Mouse (Mus musculus) thymus, adult 2 months (tissue): Measurements from ENCODE around the gene Cdk1. TPM values are rescaled to one million over a fixed set of nuclear protein-coding genes. Genes with fewer than 3 reads are reported as not detected.
"Not testable (repeated sequence)": the region's sequence is repeated elsewhere in the genome, so short reads cannot be mapped to it uniquely, and the experiment has no call there.

ENCODE experiments used
- DNase-seq: peaks from one replicate; pipeline ENCODE4 v3.0.0; 2021
- H3K27ac ChIP-seq: fragments of 200-500 bp; 2 replicates; pipeline ENCODE4 v1.5.1; 2012; ENCODE audit warnings: low read length, control low read depth; ENCODE audit not compliant: control insufficient read depth, insufficient read depth
- H3K27me3 ChIP-seq: fragments of 200-500 bp; 2 replicates; pipeline ENCODE4 v1.6.1; 2012; ENCODE audit warnings: mild to moderate bottlenecking, low read length, moderate library complexity, mixed read lengths; ENCODE audit not compliant: control insufficient read depth, insufficient read depth
- H3K36me3 ChIP-seq: fragments of 200-500 bp; 2 replicates; pipeline ENCODE4 v1.6.1; 2012; ENCODE audit warnings: mild to moderate bottlenecking, low read length, moderate library complexity; ENCODE audit not compliant: control insufficient read depth, insufficient read depth
- H3K4me1 ChIP-seq: fragments of 200-500 bp; replicated peaks from 2 replicates; pipeline ENCODE4 v1.6.1; 2012; ENCODE audit warnings: low read length; ENCODE audit not compliant: control insufficient read depth, insufficient read depth
- H3K4me3 ChIP-seq: fragments of 200-500 bp; 2 replicates; pipeline ENCODE4 v1.5.1; 2012; ENCODE audit warnings: mild to moderate bottlenecking, low read length, control low read depth, moderate library complexity; ENCODE audit not compliant: control insufficient read depth, insufficient read depth
- CTCF ChIP-seq: fragments of 200-500 bp; IDR thresholded peaks from 2 replicates; pipeline ENCODE4 v1.5.1; 2012; ENCODE audit warnings: mild to moderate bottlenecking, control low read depth, low read length, moderate library complexity, borderline replicate concordance; ENCODE audit not compliant: control insufficient read depth, poor library complexity, insufficient read depth; ENCODE audit errors: extremely low read depth
- POLR2A ChIP-seq: fragments of 200-500 bp; IDR thresholded peaks from 2 replicates; pipeline ENCODE4 v1.6.1; 2012; ENCODE audit warnings: mild to moderate bottlenecking, low read length, control low read depth, moderate library complexity; ENCODE audit not compliant: control insufficient read depth, poor library complexity, insufficient read depth; ENCODE audit errors: extremely low read depth
- WGBS: fragments of 180-500 bp; shearing (Covaris S2); methylation state at CpG from one replicate; pipeline ENCODE4 v1.1.7; 2018; 5-methylcytosine and 5-hydroxymethylcytosine counted together
- polyA plus RNA-seq: library from polyadenylated mRNA; depleted of rRNA; stranded (reverse); fragments of >200 nt; gene quantifications from 2 replicates; pipeline ENCODE4 v1.2.3, GENCODE M21; 2012

Gene Cdk1
- polyA plus RNA-seq, 1 experiment: 131 TPM

- TF ChIP-seq CTCF (no peak), POLR2A (no peak)
- WGBS: 83% methylated on average over 6 of the region's 6 CpGs
- no peak for DNase-seq
- Histone ChIP-seq H3K27me3 (no peaks in the 10 kb centered on the region), H3K4me1 (no peaks in the 10 kb centered on the region), H3K4me3 (no peak overlapping the region), H3K36me3 (no peaks in the 10 kb centered on the region), H3K27ac (no peak overlapping the region)
Measured at GRCm38 (mm10) chr10:69369321-69369720, 16.6 kb upstream of the Cdk1 start.

GRCm38 (mm10) chr10:69366877-69367387 lies 14.2 kb upstream of the Cdk1 start:
- no peak overlapping the region for H3K27ac ChIP-seq
- 91% methylated on average over 13 of the region's 13 CpGs for WGBS
- DNase-seq: no peak
- no peaks in the 10 kb centered on the region for H3K4me1 ChIP-seq
- H3K27me3 ChIP-seq: no peaks in the 10 kb centered on the region
- no peak overlapping the region for H3K4me3 ChIP-seq
- TF ChIP-seq POLR2A: no peak
- peak; percentile 68; the same call in 1 of the 2 replicates for TF ChIP-seq CTCF
- no peaks in the 10 kb centered on the region for H3K36me3 ChIP-seq

- 94% methylated on average over 11 of the region's 11 CpGs for WGBS
- no peak overlapping the region for H3K27ac ChIP-seq
- H3K36me3 ChIP-seq: no peaks in the 10 kb centered on the region
- no peaks in the 10 kb centered on the region for H3K4me1 ChIP-seq
- no peaks in the 10 kb centered on the region for H3K27me3 ChIP-seq
- TF ChIP-seq POLR2A (no peak), CTCF (no peak)
- no peak for DNase-seq
- H3K4me3 ChIP-seq: no peak overlapping the region
Measured at GRCm38 (mm10) chr10:69366208-69366607, 13.5 kb upstream of the Cdk1 start.

- Histone ChIP-seq H3K36me3 (no peaks in the 10 kb centered on the region), H3K4me3 (no peak overlapping the region), H3K4me1 (no peaks in the 10 kb centered on the region), H3K27ac (no peak overlapping the region), H3K27me3 (no peaks in the 10 kb centered on the region)
- no peak for TF ChIP-seq CTCF
- no peak for TF ChIP-seq POLR2A
- 97% methylated on average over 1 of the region's 1 CpGs for WGBS
- DNase-seq: no peak
Measured at GRCm38 (mm10) chr10:69359666-69360065, 6.9 kb upstream of the Cdk1 start.

- Histone ChIP-seq H3K36me3 (peaks cover 24% of the 10 kb centered on the region), H3K4me1 (peaks cover 21% of the 10 kb centered on the region), H3K4me3 (peak overlapping the region; percentile 15)
- 0 out of 2 replicates have a peak, but pooled peaks have one; percentile 6 for TF ChIP-seq POLR2A
- not testable (repeated sequence) for DNase-seq, H3K27me3 ChIP-seq, H3K27ac ChIP-seq
- WGBS: 20% methylated on average over 5 of the region's 5 CpGs
Measured at GRCm38 (mm10) chr10:69353086-69353479, 345 bp upstream of the Cdk1 start.

- peaks cover 21% of the 10 kb centered on the region for H3K4me1 ChIP-seq
- H3K36me3 ChIP-seq: peaks cover 32% of the 10 kb centered on the region
- peak overlapping the region; percentile 97 for H3K4me3 ChIP-seq
- peak; percentile 4 for DNase-seq
- H3K27ac ChIP-seq: peak overlapping the region; percentile 36; the same call in 1 of the 2 replicates
- no peaks in the 10 kb centered on the region for H3K27me3 ChIP-seq
- 1% methylated on average over 11 of the region's 11 CpGs for WGBS
- TF ChIP-seq CTCF: no peak
- TF ChIP-seq POLR2A: no peak
Measured at GRCm38 (mm10) chr10:69351842-69352211, 911 bp downstream of the Cdk1 start.

- TF ChIP-seq POLR2A (no peak), CTCF (no peak)
- H3K36me3 ChIP-seq: peaks cover 37% of the 10 kb centered on the region
- peaks cover 21% of the 10 kb centered on the region for H3K4me1 ChIP-seq
- no peak overlapping the region for H3K27ac ChIP-seq
- no peaks in the 10 kb centered on the region for H3K27me3 ChIP-seq
- no peak for DNase-seq
- 13% methylated on average over 12 of the region's 12 CpGs for WGBS
- peak overlapping the region; percentile 40 for H3K4me3 ChIP-seq
Measured at GRCm38 (mm10) chr10:69351071-69351841, 1.5 kb downstream of the Cdk1 start.
